Mouse (Mus musculus): ENCODE results near the gene Gpr39.

- TF ChIP-seq POLR2A (IDR thresholded peaks at IDR 0.05; ENCODE audit: extremely low read depth, insufficient read depth, low read length): no peak
- TF ChIP-seq CTCF (IDR thresholded peaks at IDR 0.05; ENCODE audit: extremely low read depth, insufficient read depth, low read length): no peak
Measured at GRCm38 (mm10) chr1:125729025-125729565, 52.3 kb downstream of the Gpr39 start.

Data from cortical plate, adult 2 months (tissue).